Mouse (Mus musculus) kidney, postnatal 25 days (tissue): ENCODE data around the gene Bysl.
A peak's percentile ranks its signal among the peaks of the same experiment; 100 is the strongest.
"Not testable (repeated sequence)": the region's sequence is repeated elsewhere in the genome, so short reads cannot be mapped to it uniquely, and the experiment has no call there.

ENCODE experiments used
- DNase-seq, 2 experiments: peaks; one replicate each; pipeline ENCODE4 v3.0.0; 2021; ENCODE audit warnings: mixed read lengths in 2 of 2

Gene Bysl

GRCm38 (mm10) chr17:47610849-47611660, at the start of gene Bysl, which contains the start of the genes Med20 and Gm20517:
TSS of gene Bysl (minus strand) at chr17:47611492.
TSS of gene Med20 (plus strand) at chr17:47611582.
TSS of gene Gm20517 (plus strand) at chr17:47611589.
- DNase-seq = peak; percentile 98

GRCm38 (mm10) chr17:47658741-47659243, 47.5 kb upstream of the Bysl start:
- no peak for DNase-seq

- DNase-seq = no peak
These were observed 46.6 kb upstream of the Bysl start for GRCm38 (mm10) chr17:47657901-47658300.

- DNase-seq = no peak
These were observed 44.4 kb upstream of the Bysl start for GRCm38 (mm10) chr17:47655697-47656096.

- not testable (repeated sequence) for DNase-seq
These were observed 43.1 kb upstream of the Bysl start for GRCm38 (mm10) chr17:47654346-47654745.

DNA sequence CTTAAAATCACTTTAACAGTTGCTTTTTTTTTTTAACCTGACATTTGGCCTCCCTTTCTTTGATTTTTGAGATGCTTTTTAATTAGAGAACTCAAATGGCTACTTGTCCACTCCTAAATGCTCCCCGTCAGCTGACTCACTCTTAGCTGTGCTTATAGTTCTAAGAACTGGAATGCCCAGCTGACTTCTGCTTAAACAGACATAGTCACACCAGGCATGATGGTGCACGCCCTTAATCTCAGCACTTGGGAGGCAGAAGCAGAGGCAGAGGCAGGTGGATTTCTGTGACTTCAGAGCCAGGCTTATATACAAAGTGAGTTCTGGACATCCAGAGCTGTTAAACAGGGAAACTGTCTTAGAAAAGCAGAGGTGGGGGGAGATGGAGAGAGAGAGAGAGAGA, 40.7 kb upstream of the Bysl start:
- DNase-seq = no peak

DNA sequence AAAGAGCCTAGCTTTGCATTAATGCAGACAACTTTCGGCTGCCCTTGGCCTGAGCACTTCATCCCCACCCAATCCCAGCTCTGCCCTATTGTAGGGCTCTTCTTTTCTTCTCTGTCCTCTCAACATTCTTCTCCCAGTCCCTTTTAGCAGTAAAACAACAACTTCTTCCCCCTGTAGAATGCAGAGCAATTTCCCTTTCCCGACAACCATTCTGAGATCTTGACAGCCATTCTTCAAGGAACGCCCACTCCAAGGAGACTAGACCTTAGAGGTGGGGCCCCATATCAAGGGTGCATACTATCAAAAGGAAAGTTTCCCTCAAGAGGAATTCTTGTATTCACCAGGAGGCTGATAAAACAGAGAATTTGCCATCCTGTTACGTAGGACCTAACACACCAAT, 37.7 kb upstream of the Bysl start:
- no peak for DNase-seq

GRCm38 (mm10) chr17:47646683-47647082, 35.4 kb upstream of the Bysl start:
- DNase-seq = peak; percentile 84 to 92

GRCm38 (mm10) chr17:47642992-47643391, 31.7 kb upstream of the Bysl start:
- DNase-seq = peak in 1 of 2 experiments; percentile 19

GRCm38 (mm10) chr17:47633999-47634770, 22.9 kb upstream of the Bysl start:
- no peak for DNase-seq

- DNase-seq = no peak
These were observed 21.0 kb upstream of the Bysl start for GRCm38 (mm10) chr17:47632181-47632840.

DNA sequence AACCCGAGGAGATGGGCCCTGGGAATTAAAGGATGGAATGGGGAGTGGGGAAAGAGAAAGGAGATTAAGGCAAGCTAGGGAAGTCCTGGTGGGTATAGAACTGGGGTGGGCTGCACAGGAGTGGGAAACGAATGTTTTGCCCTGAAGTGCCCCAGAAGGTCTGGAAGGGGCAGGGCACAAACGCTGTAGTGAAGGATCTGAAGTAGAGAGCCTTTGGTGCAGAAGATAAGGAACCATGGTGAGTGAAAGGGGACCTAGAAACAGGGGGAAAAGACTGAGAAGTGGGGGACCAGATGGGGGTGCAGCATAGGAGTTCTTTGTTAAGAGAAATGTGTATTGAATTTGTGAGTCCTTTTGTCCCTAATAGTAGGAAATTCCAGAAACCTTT, 19.4 kb upstream of the Bysl start, which contains the start of gene Usp49:
Usp49 (plus strand) TSS at position 13 of the 388 bp plus-strand sequence.
- DNase-seq = no peak

- peak; percentile 34 to 59 for DNase-seq
These were observed 18.7 kb upstream of the Bysl start for GRCm38 (mm10) chr17:47629717-47630677.

DNA sequence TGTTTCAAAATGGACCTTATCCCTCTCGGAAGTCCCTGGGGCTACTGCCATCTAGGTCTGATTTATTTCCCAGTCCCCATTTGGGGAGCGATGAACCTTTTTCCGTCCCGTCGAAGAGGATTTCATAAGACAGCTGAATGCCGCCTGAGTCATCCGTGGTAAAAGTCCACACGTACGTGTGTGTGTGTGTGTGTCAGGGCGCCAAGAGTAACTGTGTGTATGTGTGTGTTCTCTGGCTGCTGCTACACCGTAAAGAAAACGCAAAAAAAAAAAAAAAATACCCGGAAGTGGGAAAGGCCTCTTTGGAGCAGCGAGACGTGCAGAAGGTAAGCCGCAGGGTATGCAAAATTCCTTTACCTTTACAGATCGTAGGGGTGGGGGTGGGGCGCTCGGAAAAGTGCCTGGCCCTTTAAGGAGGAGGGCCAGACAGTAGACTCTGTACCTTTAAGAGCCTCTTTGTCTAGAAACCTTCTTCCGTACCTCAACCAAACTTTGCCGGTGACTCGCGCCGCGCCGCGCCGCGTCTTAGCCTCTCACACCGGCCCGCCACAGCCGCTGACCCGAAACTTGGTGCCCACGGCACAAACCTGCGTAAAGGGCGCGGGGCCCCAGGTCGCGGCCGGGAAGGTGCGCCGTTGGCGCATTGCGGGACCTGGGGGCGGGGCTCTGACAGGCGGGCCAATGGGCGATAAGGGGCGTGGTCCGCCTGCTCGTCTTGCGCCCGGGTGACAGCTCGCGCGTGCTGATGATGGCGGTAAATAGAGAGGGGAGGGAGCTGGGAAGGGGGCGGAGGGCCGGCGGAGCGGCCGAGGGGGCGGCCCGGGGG, 17.8 kb upstream of the Bysl start:
- peak; percentile 96 to 98 for DNase-seq

DNA sequence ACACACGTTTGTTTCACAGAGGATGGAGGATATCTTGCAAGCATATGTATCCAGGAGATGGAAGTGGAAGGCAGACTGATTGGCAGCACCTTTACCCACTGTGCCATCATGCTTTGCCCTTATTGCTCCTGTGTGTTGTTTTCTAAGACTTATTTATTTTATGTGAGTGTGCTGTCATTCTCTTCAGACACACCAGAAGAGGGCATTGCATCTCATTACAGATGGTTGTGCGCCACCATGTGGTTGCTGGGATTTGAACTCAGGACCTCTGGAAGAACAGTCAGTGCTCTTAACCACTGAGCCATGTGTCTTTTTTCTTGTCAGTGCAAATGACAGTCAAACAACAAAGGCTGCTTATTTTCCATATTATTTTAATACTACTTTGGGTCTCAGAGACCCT, 16.5 kb upstream of the Bysl start:
- no peak for DNase-seq

- no peak for DNase-seq
These were observed 14.7 kb upstream of the Bysl start for GRCm38 (mm10) chr17:47626031-47626430.

- no peak for DNase-seq
These were observed 13.8 kb upstream of the Bysl start for GRCm38 (mm10) chr17:47625088-47625487.

DNA sequence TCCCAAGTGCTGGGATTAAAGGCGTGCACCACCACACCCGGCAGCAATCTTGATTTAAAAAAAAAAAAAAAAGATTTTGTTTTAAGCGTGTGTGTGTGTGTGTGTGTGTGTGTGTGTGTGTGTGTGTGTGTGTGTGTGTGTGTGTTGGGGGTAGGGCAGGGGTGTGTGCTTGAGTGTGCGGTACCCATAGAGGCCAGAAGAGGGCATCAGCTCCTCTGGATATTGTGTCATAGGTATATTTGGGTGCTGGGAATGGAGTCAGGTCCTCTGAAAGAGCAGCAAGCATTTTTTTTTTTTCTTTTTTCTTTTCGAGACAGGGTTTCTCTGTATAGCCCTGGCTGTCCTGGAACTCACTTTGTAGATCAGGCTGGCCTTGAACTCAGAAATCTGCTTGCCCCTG, 13.3 kb upstream of the Bysl start:
- not testable (repeated sequence) for DNase-seq

DNA sequence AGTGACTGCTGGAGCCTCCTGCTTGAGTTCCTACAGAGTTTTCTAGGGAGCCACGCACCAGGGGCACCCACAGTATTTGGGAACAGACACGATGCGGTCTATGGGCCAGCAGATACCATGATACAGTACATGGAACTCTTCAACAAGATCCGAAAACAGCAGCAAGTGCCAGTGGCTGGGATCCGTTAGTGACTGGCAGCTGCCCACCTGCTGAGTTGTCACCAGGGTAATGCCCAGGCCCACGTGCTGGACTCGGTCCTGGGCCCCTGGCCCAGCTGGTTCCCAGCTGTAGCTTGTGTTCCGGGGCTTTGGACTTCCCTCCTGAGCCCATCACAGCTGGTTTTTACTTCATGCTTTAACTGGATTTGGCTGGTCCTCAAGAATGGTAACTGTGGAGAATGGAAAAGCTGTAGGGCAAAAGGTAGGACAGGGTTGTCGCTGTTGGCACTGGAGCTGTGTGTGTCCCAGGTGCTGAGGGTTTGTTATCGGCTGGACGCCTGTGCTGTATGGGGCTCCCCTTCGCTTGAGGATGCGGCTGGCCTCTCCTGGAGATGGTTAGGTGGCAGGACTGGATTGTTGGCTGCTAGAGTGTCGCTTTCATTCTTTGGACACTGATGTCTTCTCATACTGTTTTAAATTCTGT, 11.7 kb upstream of the Bysl start:
- no peak for DNase-seq
